Mouse (Mus musculus) adrenal gland, adult (tissue): Measurements from ENCODE around the gene Sdcbp2.

Source experiments
- DNase-seq, 2 experiments: peaks; one replicate each; pipeline ENCODE4 v3.0.0; 2022 to 2023; ENCODE audit warnings: low spot score in 1 of 2; ENCODE audit not compliant: inconsistent age in 2 of 2

The Sdcbp2 gene

GRCm38 (mm10) chr2:151629310-151629709 lies 56.9 kb downstream of the Sdcbp2 start:
- DNase-seq: peak; percentile 32 to 40

- peak in 1 of 2 experiments; percentile 45 for DNase-seq
Measured at GRCm38 (mm10) chr2:151631406-151632158, 59.2 kb downstream of the Sdcbp2 start.

GRCm38 (mm10) chr2:151632159-151632814 lies 59.9 kb downstream of the Sdcbp2 start, which contains the start of gene Snph:
Gene Snph, minus strand, starts transcription at chr2:151632593.
- DNase-seq: peak; percentile 82 to 91

GRCm38 (mm10) chr2:151632982-151633381 lies 60.6 kb downstream of the Sdcbp2 start:
- no peak for DNase-seq

GRCm38 (mm10) chr2:151634903-151635302 lies 62.5 kb downstream of the Sdcbp2 start:
- DNase-seq: no peak

GRCm38 (mm10) chr2:151635362-151636014 lies 63.1 kb downstream of the Sdcbp2 start:
- peak in 1 of 2 experiments; percentile 40 for DNase-seq

- DNase-seq: no peak
Measured at GRCm38 (mm10) chr2:151636015-151636402, 63.6 kb downstream of the Sdcbp2 start.
